Mouse (Mus musculus): ENCODE results near the gene Ehbp1l1. TPM values are rescaled to one million over a fixed set of nuclear protein-coding genes. Genes with fewer than 3 reads are reported as not detected.

The Ehbp1l1 gene
- polyA plus RNA-seq (2012): 87.7 and 93.6 TPM in 2 replicates

DNA sequence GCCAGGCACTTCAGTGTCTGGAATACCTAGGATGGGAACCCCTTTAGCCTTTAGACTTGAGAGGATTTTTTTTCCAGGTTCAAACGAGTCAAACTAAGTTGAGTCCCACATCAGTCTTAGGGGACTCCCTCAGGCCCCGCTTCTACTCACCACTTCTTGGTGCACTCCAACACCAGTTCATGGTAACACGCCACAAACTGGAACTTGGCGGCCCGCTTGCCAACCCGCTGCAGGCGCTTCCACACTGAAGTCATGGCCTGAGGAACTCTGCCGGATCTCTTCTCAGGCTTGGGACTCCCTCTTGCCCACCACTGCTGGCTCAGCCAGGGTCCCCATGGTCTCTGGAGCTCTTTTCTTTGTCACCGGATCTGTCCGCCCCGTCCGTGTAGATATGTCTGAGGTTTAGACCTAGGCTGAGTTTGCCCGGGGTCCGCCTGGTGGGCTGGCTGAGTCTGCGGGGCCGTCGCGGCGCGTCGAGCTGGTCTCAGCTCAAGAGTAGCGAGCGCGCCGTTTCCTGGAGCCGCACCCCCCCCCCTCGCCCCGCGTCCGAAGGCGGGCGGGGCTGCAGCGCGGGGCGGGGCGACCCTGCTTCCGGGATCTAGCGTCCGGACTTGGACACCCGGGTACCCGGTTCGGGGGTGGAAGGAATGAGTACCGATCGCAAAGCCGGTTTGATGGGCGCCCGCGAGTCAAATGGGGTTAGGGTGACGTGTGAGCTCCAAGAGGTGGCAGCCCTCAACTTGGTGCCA, at the start of gene Ehbp1l1:
Gene Ehbp1l1, minus strand, starts transcription at position 551 of the 749 bp plus-strand sequence.

DNA sequence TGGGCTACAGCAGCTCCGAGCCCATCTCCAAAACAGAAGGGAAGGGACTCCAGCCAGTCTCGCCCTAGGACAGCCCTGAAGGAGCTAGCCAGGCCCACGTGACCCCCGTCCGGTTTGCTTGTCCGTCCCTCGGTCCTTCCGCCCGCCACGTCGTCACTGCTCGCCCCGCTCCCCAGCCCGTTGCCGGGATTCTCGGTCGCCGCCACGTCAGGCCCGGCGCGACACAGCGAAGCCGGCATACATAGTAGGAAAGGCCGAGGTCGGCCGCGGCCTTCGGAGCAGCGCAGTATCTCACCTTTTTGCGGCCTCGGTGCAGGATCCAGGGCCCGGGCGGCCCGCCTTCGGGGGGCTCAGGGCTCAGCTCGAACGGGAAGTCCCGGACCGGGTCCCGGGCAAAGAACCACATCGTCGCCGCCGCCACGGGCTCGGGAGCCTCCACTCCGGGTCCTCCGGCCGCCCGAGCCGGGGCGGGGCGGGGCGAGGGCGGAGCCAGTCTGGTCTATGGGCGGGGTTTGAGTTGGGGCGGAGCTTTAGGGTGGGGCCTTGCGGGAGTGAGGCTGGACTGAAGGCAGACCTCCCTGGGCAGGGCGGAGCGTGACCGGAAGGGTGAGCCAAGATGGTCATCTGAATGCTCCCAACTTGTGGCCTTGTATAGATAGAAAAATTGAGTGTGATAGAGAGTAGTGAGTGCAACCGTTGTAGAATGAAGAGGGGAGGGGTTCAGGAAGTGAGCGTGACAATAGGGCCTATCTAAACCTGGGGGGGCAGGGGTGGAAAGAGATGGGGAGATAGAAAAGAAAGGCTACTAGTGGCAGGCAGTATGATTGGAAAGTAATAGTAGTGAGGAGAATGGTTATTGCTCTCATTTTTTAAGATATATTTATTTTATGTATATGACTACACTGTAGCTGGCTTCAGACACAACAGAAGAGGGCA, 45.1 kb upstream of the Ehbp1l1 start, which contains the start of gene Scyl1:
Gene Scyl1, minus strand, starts transcription at position 495 of the 936 bp plus-strand sequence.

DNA sequence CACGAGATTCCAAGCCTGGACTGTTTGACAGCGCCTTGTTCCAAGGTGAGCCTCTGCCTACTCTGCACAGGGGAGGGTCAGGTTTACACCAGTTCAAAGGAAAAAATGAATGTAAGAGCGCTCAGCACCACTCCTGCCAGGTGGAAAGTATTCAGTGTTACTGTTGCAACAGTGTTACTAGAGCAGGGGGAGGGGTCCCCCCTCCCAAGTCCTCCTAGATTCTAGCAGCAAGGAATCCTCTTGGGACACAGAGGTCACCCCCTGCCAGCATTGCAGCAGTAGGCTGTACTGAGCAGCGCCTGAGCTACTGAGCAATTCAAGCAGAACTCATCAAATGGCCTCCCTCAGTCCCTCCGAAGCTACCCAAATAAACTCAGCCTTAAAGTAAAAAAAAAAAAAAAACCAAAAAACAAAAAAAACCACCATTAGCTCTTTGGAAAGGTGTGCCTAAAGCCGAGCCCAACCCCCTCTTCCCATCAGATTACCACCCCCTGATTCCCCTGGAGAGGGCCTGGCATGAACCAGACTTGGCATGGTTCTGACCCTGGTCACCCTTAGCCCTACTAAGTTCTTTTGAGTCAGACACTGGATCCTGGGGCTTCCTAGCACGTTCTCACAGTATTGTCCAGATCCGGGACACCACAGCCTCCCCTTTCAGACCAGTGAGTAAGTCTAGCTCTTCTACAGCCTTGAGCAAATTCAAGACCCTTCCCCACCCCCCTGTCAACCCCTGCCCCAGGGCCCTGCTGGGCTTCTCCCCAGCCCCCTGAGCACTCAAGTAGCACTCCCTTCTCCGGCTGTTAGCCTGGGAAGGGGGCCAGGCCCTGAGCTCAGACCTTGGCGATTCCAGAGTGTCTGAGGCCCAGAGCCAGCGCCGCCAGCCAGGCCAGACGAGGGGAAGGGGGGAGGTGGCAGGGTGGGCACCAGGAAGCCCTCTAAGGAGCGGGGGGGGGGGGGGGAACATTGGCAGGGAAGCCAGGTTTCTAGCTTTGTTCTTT, 14.5 kb upstream of the Ehbp1l1 start, which contains the start of gene Ltbp3:
Gene Ltbp3, plus strand, starts transcription at position 585 of the 998 bp plus-strand sequence.

DNA sequence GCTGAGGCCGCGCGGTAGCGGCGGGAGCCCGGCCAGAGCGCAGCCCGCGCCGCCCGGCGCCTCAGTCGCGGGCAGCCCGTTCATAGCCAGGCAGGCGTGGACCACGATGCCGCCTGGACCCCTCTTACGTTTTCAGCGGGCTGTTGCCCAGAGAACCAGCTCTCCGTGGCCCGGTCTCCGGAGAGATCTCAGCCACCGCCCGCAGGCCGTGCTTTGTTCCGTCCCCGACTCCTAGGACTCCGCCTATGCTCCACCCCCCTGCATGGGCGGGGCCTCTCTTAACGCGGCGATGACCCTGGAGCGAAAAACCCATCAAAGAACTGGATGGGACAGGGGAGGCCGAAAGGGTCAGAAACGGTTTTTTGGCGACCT, 3.3 kb upstream of the Ehbp1l1 start, which contains the start of gene Fam89b:
Gene Fam89b, minus strand, starts transcription at position 210 of the 372 bp plus-strand sequence.

DNA sequence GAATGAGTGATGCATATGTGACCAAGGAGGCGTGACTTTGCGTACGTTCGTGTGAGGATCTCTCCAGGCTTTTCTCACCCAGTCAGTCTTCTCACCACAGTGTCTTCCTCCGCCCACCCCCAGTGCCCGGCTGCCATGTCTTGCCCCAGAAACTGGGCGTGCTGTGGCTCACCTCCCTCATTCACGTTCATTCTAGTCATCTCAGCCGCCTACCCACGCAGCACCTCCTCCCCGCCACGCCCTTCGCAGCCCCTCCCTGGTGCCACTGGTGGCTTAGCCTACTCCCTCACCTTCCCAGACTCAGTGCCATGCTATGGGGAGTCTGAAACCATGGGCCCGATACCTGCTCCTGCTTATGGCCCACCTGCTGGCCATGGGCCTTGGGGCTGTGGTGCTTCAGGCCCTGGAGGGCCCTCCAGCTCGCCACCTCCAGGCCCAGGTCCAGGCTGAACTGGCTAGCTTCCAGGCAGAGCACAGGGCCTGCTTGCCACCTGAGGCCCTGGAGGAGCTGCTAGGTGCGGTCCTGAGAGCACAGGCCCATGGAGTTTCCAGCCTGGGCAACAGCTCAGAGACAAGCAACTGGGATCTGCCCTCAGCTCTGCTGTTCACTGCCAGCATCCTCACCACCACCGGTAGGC, 21.8 kb downstream of the Ehbp1l1 start, which contains the start of gene Kcnk7:
Gene Kcnk7, plus strand, starts transcription at position 205 of the 638 bp plus-strand sequence.

DNA sequence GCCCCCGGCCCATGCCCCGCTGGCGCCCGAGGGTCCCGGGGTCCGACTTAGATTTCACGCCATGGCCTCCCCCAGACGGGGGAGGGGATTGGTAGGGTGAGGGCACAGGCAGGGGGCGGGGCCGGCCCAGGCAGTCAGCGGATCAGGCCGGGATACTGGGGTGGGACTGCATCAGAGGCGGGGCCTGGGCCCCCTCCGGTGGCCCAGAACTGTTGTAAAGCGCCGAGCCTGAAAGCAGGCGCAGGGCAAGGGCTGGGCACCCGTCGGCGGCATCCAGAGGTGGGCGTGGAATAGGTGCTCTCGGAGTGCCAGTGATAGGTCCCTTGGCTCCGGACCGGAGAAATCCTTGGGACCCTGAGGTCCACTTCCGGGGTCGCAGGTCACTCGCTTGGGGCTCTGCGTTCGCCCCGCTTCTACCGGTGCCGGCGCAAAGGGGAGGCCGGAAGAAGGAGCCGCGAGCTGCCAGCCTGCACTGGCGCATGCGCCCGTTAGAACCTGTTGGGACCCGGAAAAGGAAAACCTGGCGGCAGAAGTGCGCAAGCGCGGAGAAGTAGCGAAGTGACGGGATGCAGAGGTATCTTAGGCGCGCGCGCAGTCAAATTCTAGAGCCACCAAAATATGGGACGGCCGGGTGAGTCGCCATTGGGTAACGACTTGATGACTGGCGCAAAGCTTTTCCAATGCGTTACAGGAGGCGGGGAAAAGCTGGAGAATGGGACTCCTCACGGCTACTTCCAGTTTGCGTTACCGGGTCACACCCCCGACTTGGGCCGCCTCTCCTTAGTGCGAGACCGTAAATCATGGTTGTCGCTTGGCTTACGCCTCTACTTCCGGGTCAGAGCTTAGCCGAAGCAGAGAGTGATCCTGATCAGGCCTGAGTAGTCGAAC, 37.7 kb downstream of the Ehbp1l1 start, which contains the start of the genes Map3k11 and Pcnx3:
Gene Map3k11, plus strand, starts transcription at position 543 of the 888 bp plus-strand sequence.
Gene Pcnx3, minus strand, starts transcription at position 709 of the 888 bp plus-strand sequence.

DNA sequence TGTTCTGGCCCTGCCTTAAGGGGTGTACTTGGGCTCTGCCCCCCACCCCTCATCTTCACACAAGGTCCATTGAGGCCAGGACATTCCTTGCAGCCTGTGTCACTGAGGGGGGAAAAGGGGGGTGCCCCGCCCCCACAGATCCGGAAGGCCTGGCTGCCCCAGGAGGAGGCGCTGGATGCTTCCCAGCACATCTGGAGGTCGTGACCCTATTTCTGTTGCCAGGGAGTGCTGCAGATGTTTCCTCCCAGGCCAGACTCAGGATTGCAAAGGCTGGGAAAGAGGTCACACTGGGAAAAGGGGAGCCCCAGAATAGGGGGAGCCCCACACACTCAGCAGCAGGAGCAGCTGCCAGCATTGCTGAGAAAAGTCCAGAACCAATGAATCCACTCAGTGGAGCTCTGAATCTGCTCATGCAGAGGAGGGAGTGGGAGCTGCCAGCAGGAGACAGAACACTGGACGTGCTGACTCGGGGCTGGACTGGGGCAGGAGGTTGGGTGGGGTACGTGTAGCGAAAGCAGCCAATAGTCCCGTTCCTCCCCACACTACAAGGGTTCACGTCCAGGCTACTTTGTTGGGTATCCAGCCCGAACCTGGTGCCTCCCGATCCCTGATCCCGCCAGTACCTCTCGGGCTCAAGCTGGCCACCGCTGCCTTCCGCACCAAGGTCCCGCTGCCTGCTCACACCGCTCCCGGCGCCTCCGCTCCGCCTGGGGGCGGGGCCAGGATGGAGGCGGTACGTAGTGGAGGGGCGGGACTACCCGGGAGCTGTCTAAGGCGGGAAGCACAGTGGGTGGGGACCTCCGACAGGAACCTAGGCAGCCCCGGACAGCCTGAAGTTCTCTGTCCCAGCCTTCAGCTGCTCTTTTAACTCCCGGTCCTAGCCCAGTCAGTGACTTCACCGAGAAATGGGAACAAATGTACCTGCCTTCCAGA, 62.9 kb downstream of the Ehbp1l1 start, which contains the start of gene Sipa1:
Gene Sipa1, minus strand, starts transcription at position 727 of the 933 bp plus-strand sequence.

Other genes starting within 250 kb of the Ehbp1l1 start
- gene Mus81, start 237.9 kb downstream of the Ehbp1l1 start, polyA plus RNA-seq (2012): 35.9 and 39.4 TPM in 2 replicates
- gene Cfl1, start 235.9 kb downstream of the Ehbp1l1 start, polyA plus RNA-seq (2012): 937 and 1,300 TPM in 2 replicates
- gene 1700020D05Rik, start 222.5 kb downstream of the Ehbp1l1 start, polyA plus RNA-seq (2012): 0.09 and 0.13 TPM in 2 replicates
- gene Snx32, start 215.8 kb downstream of the Ehbp1l1 start, polyA plus RNA-seq (2012): 1.4 and 1.8 TPM in 2 replicates
- gene Ovol1, start 165.7 kb downstream of the Ehbp1l1 start, polyA plus RNA-seq (2012): 0.15 and 0.43 TPM in 2 replicates
- 13.8 and 24.3 TPM in 2 replicates for gene Ap5b1, start 158.3 kb downstream of the Ehbp1l1 start, polyA plus RNA-seq (2012)
- gene Rnaseh2c, start 124.4 kb downstream of the Ehbp1l1 start, polyA plus RNA-seq (2012): 428 and 481 TPM in 2 replicates
- gene Kat5, start 116.1 kb downstream of the Ehbp1l1 start, polyA plus RNA-seq (2012): 72.7 and 88.5 TPM in 2 replicates
- gene Rela, start 88.8 kb downstream of the Ehbp1l1 start, polyA plus RNA-seq (2012): 186 and 217 TPM in 2 replicates
- gene Sipa1, start 62.6 kb downstream of the Ehbp1l1 start, polyA plus RNA-seq (2012): 234 and 255 TPM in 2 replicates
- gene Map3k11, start 37.6 kb downstream of the Ehbp1l1 start, polyA plus RNA-seq (2012): 229 and 246 TPM in 2 replicates
- gene Pcnx3, start 37.4 kb downstream of the Ehbp1l1 start, polyA plus RNA-seq (2012): 233 and 270 TPM in 2 replicates
- gene Kcnk7, start 21.9 kb downstream of the Ehbp1l1 start, polyA plus RNA-seq (2012): 0.37 and 0.54 TPM in 2 replicates
- gene Fam89b, start 3.3 kb upstream of the Ehbp1l1 start, polyA plus RNA-seq (2012): 138 and 143 TPM in 2 replicates
- 47.2 and 67.1 TPM in 2 replicates for gene Ltbp3, start 14.6 kb upstream of the Ehbp1l1 start, polyA plus RNA-seq (2012)
- 78.1 and 93.1 TPM in 2 replicates for gene Scyl1, start 45.1 kb upstream of the Ehbp1l1 start, polyA plus RNA-seq (2012)
- gene Frmd8, start 149.0 kb upstream of the Ehbp1l1 start, polyA plus RNA-seq (2012): 27.8 and 28.3 TPM in 2 replicates
- gene Slc25a45, start 151.5 kb upstream of the Ehbp1l1 start, polyA plus RNA-seq (2012): 8.4 and 9.5 TPM in 2 replicates
- gene Tigd3, start 167.8 kb upstream of the Ehbp1l1 start, polyA plus RNA-seq (2012): 0.84 and 1.3 TPM in 2 replicates
- 48.2 and 61.9 TPM in 2 replicates for gene Dpf2, start 186.7 kb upstream of the Ehbp1l1 start, polyA plus RNA-seq (2012)
- 0.10 and 0.20 TPM in 2 replicates for gene Cdc42ep2, start 198.5 kb upstream of the Ehbp1l1 start, polyA plus RNA-seq (2012)
- 41.2 and 48.3 TPM in 2 replicates for gene Pola2, start 237.9 kb upstream of the Ehbp1l1 start, polyA plus RNA-seq (2012)